Mouse (Mus musculus) E14TG2a.4 (cell line): ENCODE results near the gene Ubald1.

Experiments used
- H3K27me3 ChIP-seq: 2 replicates; pipeline ENCODE4 v1.6.1; 2014; ENCODE audit warnings: low read length, control low read depth; ENCODE audit not compliant: insufficient read depth
- H3K36me3 ChIP-seq: 2 replicates; pipeline ENCODE4 v1.6.1; 2014; ENCODE audit warnings: low read length, control low read depth; ENCODE audit not compliant: insufficient read depth
- H3K4me1 ChIP-seq: replicated peaks from 2 replicates; pipeline ENCODE4 v1.6.1; 2014; ENCODE audit warnings: low read depth, low read length, control low read depth
- H3K4me3 ChIP-seq: replicated peaks from 2 replicates; pipeline ENCODE4 v1.5.1; 2014; ENCODE audit warnings: mild to moderate bottlenecking, low read length
- H3K9me3 ChIP-seq: 2 replicates; pipeline ENCODE4 v1.6.1; 2014; ENCODE audit warnings: low read length, control low read depth
- CTCF ChIP-seq: conservative IDR thresholded peaks from 2 replicates; pipeline ENCODE4 v1.5.1; 2014; ENCODE audit warnings: low read length
- NANOG ChIP-seq: IDR thresholded peaks from 2 replicates; pipeline ENCODE4 v1.6.1; 2014; ENCODE audit warnings: borderline replicate concordance, low read length, mixed read lengths
- POU5F1 ChIP-seq: IDR thresholded peaks from 2 replicates; pipeline ENCODE4 v1.6.1; 2014; ENCODE audit warnings: low read length, borderline replicate concordance

Gene Ubald1

DNA sequence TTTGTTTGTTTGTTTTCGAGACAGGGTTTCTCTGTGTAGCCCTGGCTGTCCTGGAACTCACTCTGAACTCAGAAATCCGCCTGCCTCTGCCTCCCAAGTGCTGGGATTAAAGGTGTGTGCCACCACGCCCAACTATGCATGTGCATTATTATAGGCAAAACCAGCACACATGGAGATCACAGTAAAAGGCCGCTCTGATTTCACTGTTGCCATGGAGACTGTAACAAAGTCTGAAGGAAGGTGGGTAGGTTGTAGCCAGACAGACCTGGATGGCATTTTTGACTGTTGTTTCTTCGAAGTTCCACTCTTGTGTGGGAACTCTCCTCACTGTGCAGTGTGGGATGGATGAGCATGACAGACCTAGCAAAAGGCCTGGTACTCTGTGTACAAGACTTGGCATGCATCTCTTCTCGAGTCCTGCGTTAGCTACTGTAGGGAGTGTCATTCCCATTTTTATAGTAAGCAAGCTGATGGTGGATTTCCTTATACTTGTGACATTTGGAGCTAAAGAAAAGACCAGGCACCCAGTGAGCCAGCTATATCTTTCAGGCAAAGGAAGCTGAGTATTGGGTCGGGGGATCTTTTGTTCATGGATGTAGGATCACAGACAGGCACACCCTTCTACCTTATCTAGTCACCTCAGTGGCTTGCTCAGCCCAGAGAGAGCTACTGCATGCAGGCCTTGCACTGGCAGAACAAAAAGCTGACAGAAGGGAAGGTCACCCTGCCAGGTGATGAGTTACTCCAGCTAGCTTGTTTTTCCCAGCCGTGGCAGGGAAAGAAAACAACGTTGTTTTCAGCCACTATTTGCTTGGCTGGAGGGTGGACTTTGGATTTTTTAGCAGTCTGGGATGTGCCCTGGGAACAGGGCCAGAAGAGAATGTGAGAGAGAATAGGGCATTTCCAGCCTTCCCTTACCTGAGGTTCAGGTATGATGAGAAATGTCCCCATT, 1.6 kb upstream of the Ubald1 start:
- H3K27me3 ChIP-seq: no peaks in the 10 kb centered on the region
- peaks cover 25% of the 10 kb centered on the region for H3K36me3 ChIP-seq
- no peak for TF ChIP-seq POU5F1
- no peak for TF ChIP-seq NANOG
- TF ChIP-seq CTCF: no peak
- no peaks in the 10 kb centered on the region for H3K9me3 ChIP-seq
- H3K4me1 ChIP-seq: peaks cover 61% of the 10 kb centered on the region
- H3K4me3 ChIP-seq: peak overlapping the region; percentile 86

DNA sequence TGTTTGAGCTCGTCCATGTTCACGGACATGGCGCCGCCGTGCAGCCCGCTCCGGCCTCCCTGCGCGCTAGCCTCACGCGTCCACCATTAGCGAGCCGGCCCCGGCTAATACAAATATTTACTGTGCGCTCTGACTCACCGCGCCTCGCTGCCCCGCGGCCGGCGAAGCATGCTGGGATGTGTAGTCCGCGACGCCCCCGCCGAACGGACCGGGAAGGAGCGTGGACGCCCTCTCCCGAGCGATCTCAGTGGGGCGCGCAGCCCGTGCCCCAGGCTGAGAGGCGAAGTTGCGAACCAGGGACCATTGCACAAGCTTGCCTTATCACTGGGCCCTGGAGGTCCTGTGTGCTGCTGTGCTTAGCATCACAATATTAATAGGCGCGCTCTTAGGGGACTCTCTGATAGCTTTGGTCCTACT, 399 bp downstream of the Ubald1 start:
- Histone ChIP-seq H3K4me3 (peak overlapping the region; percentile 94), H3K27me3 (no peaks in the 10 kb centered on the region), H3K9me3 (no peaks in the 10 kb centered on the region), H3K36me3 (peaks cover 44% of the 10 kb centered on the region), H3K4me1 (peaks cover 72% of the 10 kb centered on the region)
- no peak for TF ChIP-seq NANOG

DNA sequence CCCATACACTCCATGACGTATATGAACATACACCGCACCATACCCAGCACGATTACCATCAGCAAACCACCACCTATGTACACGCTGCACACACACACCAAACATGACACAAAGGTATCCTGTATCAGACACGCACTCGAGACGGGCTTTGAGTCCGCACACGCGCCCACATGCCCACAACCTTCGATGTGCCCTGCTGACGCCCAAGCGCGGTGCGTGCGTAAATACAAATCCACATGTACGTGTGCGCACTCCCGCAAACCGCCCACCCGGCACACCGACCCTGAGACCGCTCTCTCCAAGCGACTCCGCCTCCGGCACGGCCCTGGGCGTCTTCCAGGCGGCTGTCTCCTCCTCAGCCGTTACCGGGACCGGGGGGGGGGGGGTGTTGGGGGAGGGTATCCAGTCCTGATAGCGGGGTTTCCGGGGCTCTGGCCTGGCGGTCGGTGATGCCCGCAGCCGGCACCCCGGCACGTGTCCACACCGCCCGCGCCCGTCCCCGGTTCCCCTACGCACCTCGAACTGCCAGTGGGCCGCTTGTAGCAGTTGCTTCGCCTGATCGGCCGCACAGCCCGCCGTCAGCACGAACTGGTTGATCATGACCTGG, 911 bp downstream of the Ubald1 start:
- Histone ChIP-seq H3K9me3 (no peaks in the 10 kb centered on the region), H3K4me3 (peak overlapping the region; percentile 94), H3K27me3 (no peaks in the 10 kb centered on the region), H3K4me1 (peaks cover 71% of the 10 kb centered on the region), H3K36me3 (peaks cover 50% of the 10 kb centered on the region)
- no peak for TF ChIP-seq CTCF
- TF ChIP-seq POU5F1: no peak
- TF ChIP-seq NANOG: no peak

DNA sequence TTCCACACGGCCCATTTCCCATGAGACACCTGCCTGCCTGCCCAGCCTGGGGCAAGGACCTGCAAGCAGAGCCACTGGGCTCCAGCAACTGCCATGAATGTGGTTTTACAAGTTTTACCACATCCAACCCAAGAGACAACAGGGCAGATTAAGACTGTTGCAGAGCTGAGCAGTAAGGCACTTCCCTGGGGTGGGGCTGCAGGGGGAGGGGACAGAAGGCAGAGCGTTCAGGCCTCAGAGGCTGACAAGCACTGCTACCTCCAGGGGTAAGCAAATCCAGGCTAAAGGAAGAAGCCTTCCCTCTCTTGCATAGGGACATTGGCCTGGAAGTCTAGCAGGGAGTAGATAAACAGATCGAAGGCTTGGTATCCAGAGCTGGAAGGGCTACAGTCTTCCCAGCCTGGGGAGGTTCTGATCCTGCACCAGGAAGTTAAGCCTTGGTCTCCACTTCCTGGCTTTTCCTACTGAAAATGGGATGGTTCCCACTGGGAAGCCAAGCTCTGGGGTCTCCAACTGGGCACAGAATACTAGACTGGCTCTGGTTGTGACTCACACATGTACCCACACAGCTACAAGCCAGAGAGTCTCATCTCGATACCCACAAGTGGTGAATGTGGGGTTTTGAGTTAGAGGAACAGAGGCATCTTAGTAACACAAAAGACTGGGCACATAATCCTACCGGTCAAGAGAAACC, 1.8 kb downstream of the Ubald1 start:
- Histone ChIP-seq H3K27me3 (no peaks in the 10 kb centered on the region), H3K36me3 (peaks cover 58% of the 10 kb centered on the region), H3K4me3 (peak overlapping the region; percentile 94), H3K4me1 (peaks cover 73% of the 10 kb centered on the region), H3K9me3 (no peaks in the 10 kb centered on the region)
- TF ChIP-seq POU5F1 (no peak), CTCF (no peak), NANOG (no peak)

DNA sequence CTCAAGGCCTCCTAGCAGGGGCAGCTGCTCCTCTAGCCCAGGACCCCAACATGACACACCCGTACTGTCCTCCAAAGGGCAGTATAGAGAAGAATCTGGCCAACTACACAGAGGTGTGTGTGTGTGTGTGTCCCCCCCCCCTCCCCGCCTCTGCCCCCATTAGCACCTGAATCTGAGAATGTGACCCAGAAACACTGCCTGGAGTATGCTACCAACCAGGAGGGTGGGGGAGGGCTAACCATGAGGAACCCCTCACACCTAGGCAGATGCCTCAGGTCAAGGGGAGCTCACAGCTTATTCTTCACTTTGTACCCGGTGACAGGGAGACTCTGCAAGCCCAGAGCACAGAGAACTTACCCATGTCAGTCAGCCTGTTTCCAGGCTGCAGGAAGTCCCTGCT, 2.4 kb downstream of the Ubald1 start:
- Histone ChIP-seq H3K36me3 (peaks cover 65% of the 10 kb centered on the region), H3K4me3 (peak overlapping the region; percentile 94), H3K9me3 (no peaks in the 10 kb centered on the region), H3K4me1 (peaks cover 70% of the 10 kb centered on the region), H3K27me3 (no peaks in the 10 kb centered on the region)
- TF ChIP-seq POU5F1 (no peak), NANOG (no peak)

GRCm38 (mm10) chr16:4877195-4877594, 2.9 kb downstream of the Ubald1 start:
- peak overlapping the region; percentile 94 for H3K4me3 ChIP-seq
- peaks cover 66% of the 10 kb centered on the region for H3K4me1 ChIP-seq
- H3K36me3 ChIP-seq: peaks cover 65% of the 10 kb centered on the region
- TF ChIP-seq POU5F1: no peak
- no peak for TF ChIP-seq NANOG
- no peak for TF ChIP-seq CTCF
- H3K27me3 ChIP-seq: no peaks in the 10 kb centered on the region
- H3K9me3 ChIP-seq: no peaks in the 10 kb centered on the region

GRCm38 (mm10) chr16:4876033-4876680, 4.0 kb downstream of the Ubald1 start:
- Histone ChIP-seq H3K27me3 (no peaks in the 10 kb centered on the region), H3K36me3 (peaks cover 67% of the 10 kb centered on the region), H3K9me3 (no peaks in the 10 kb centered on the region), H3K4me1 (peaks cover 62% of the 10 kb centered on the region), H3K4me3 (0 out of 2 replicates have a peak overlapping the region, but pooled peaks have one; percentile 10)
- TF ChIP-seq CTCF (no peak), POU5F1 (no peak), NANOG (no peak)

DNA sequence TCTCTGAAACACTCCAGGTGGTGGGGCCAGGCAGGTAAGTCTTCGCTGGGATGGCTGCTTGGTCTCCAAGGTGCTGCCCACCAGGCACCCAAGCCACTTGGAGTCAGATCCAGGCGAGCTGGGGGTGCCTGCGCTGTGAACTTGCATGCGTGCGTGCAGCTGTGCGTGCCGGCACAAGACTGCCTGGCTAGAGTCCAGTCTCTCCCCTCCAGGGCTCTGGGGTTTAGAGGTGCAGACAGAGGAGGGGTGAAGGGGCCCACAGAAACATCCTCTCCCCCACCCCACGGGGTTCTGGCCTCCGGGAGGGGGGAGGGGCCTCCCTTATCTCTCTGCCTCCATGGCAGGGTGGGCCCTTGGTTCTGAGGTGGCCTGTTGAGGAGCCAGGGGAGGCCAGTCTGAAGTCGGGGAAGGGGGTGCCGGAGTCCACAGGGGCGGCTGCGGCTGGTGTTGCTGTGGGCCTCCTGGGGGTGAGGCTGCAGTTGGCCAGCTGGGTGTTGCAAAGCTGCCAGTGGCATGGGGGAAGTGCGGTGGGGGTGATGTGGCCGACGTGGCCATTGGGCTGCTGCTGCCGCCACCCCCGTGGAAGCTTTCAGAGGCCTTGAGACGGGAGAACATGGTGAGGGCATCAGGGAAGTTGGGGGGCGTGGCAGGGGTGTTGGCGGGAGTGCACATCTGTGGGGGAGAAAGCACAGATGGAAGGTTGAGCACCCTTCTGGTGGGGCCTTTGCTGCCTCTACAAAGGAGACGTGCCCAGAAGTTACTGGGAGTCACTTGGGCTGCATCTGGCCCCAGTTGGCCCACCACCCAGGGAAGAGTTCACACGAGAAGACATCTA, 4.7 kb downstream of the Ubald1 start:
- no peak for TF ChIP-seq POU5F1
- no peak for TF ChIP-seq NANOG
- Histone ChIP-seq H3K4me1 (peaks cover 60% of the 10 kb centered on the region), H3K4me3 (no peak overlapping the region), H3K36me3 (peaks cover 74% of the 10 kb centered on the region), H3K27me3 (no peaks in the 10 kb centered on the region), H3K9me3 (no peaks in the 10 kb centered on the region)
